Comparison of ENCODE assay signal across 12 mouse cellular contexts in genomic region chr6:136979274-136980082, GRCm38 (mm10). TPM values are rescaled to one million over a fixed set of nuclear protein-coding genes. Genes with fewer than 3 reads are reported as not detected.
DNase-seq lines count a peak whose midpoint lies in the region; ATAC-seq and TF ChIP-seq lines count a peak whose summit lies in the region.
"Had no signal": no experiment of that assay in that cellular context is flagged by ENCODE, and none has a peak within 500 bp of the region (broad histone marks: within the 10 kb centered on the region; RNA-seq: fewer than 3 reads in every experiment).

No protein-coding gene starts in this region.

- H3K36me3 ChIP-seq in intestine, embryonic 14.5 days (ENCODE audit: control insufficient read depth, insufficient read depth, low read length): no peaks in the 10 kb centered on the region
- no peaks in the 10 kb centered on the region for H3K36me3 ChIP-seq in intestine, postnatal 0 days (ENCODE audit: control insufficient read depth, insufficient read depth)
- H3K36me3 ChIP-seq in liver, embryonic 13.5 days: no peaks in the 10 kb centered on the region
- no peaks in the 10 kb centered on the region for H3K36me3 ChIP-seq in thymus, adult 2 months (ENCODE audit: control insufficient read depth, insufficient read depth, low read length)
- H3K36me3 ChIP-seq: midbrain, embryonic 13.5 days had no signal

- no peaks in the 10 kb centered on the region for H3K27me3 ChIP-seq in intestine, embryonic 14.5 days (replicated peaks; ENCODE audit: control insufficient read depth, insufficient read depth, low read length)
- H3K27me3 ChIP-seq in intestine, postnatal 0 days (replicated peaks; ENCODE audit: control insufficient read depth, insufficient read depth, low read length): no peaks in the 10 kb centered on the region
- no peaks in the 10 kb centered on the region for H3K27me3 ChIP-seq in liver, embryonic 13.5 days
- H3K27me3 ChIP-seq in thymus, adult 2 months (ENCODE audit: control insufficient read depth, insufficient read depth, low read length): no peaks in the 10 kb centered on the region
- H3K27me3 ChIP-seq: midbrain, embryonic 13.5 days had no signal

- ATAC-seq in intestine, embryonic 14.5 days (replicated peaks; ENCODE audit: low FRiP score, low TSS enrichment, low read depth): no peak
- no peak for ATAC-seq in intestine, postnatal 0 days
- ATAC-seq in liver, embryonic 13.5 days (ENCODE audit: low read depth): peak; percentile 67

- 0 out of 2 replicates have a peak, but pooled peaks cover 5% of the 10 kb centered on the region for H3K4me1 ChIP-seq in intestine, embryonic 14.5 days (replicated peaks; ENCODE audit: control insufficient read depth, insufficient read depth, low read length)
- no peaks in the 10 kb centered on the region; the same call in 1 of the 2 replicates for H3K4me1 ChIP-seq in intestine, postnatal 0 days (replicated peaks; ENCODE audit: control insufficient read depth, insufficient read depth, low read length)
- H3K4me1 ChIP-seq in bone marrow macrophage, adult 2 months (ENCODE audit: control insufficient read depth, insufficient read depth, low read length): peaks cover 14% of the 10 kb centered on the region
- peaks cover 16% of the 10 kb centered on the region for H3K4me1 ChIP-seq in liver, embryonic 13.5 days (replicated peaks)
- H3K4me1 ChIP-seq in thymus, adult 2 months (replicated peaks; ENCODE audit: control insufficient read depth, insufficient read depth, low read length): peaks cover 19% of the 10 kb centered on the region

- H3K9ac ChIP-seq in intestine, embryonic 14.5 days (ENCODE audit: low read length): no peak overlapping the region
- no peak overlapping the region for H3K9ac ChIP-seq in intestine, postnatal 0 days (ENCODE audit: low read depth, low read length)
- peak overlapping the region; percentile 41 for H3K9ac ChIP-seq in liver, embryonic 13.5 days
- H3K9ac ChIP-seq: midbrain, embryonic 13.5 days had no signal

- H3K9me3 ChIP-seq in intestine, embryonic 14.5 days (ENCODE audit: control insufficient read depth, low read length): no peaks in the 10 kb centered on the region
- no peaks in the 10 kb centered on the region for H3K9me3 ChIP-seq in intestine, postnatal 0 days (ENCODE audit: control insufficient read depth)
- H3K9me3 ChIP-seq in liver, embryonic 13.5 days (replicated peaks): no peaks in the 10 kb centered on the region
- H3K9me3 ChIP-seq: midbrain, embryonic 13.5 days had no signal

- no peak for DNase-seq in intestine, embryonic 14.5 days (ENCODE audit: low spot score)
- no peak for DNase-seq in liver, embryonic 13.5 days
- DNase-seq in thymus, adult 2 months: peak; percentile 36
- no peak for DNase-seq in adrenal gland, postnatal 4 days (ENCODE audit: low spot score in 2 of 2)
- no peak for DNase-seq in cerebellum, adult 11-12 months
- DNase-seq in cerebellum, adult 8-10 months: no peak
- DNase-seq: adrenal gland, adult 8-10 months; cerebellum, postnatal 25 days; heart, postnatal 4 days had no signal

- no peak overlapping the region for H3K4me3 ChIP-seq in intestine, embryonic 14.5 days (ENCODE audit: low read depth, low read length)
- no peak overlapping the region for H3K4me3 ChIP-seq in intestine, postnatal 0 days (ENCODE audit: low read depth, low read length)
- no peak overlapping the region for H3K4me3 ChIP-seq in bone marrow macrophage, adult 2 months (ENCODE audit: insufficient read depth, low read length)
- peak overlapping the region; percentile 12; the same call in 1 of the 2 replicates for H3K4me3 ChIP-seq in liver, embryonic 13.5 days (replicated peaks)
- peak overlapping the region; percentile 41 for H3K4me3 ChIP-seq in thymus, adult 2 months (ENCODE audit: control insufficient read depth, insufficient read depth, low read length)
- H3K4me3 ChIP-seq: midbrain, embryonic 13.5 days had no signal

- 76% methylated on average over 23 of the region's 23 CpGs for WGBS in intestine, embryonic 14.5 days
- 83% methylated on average over 23 of the region's 23 CpGs for WGBS in intestine, postnatal 0 days
- 12% methylated on average over 23 of the region's 23 CpGs for WGBS in liver, embryonic 13.5 days (ENCODE audit: insufficient replicate concordance)
- 5% methylated on average over 23 of the region's 23 CpGs for WGBS in thymus, adult 2 months

- 0 out of 2 replicates have a peak overlapping the region, but pooled peaks have one; percentile 24 for H3K27ac ChIP-seq in intestine, embryonic 14.5 days (ENCODE audit: low read depth)
- H3K27ac ChIP-seq in intestine, postnatal 0 days (ENCODE audit: low read depth, low read length): no peak overlapping the region
- H3K27ac ChIP-seq in bone marrow macrophage, adult 2 months (ENCODE audit: insufficient read depth, low read depth, low read length): peak overlapping the region; percentile 77; the same call in 1 of the 2 replicates
- H3K27ac ChIP-seq in liver, embryonic 13.5 days: peak overlapping the region; percentile 61
- H3K27ac ChIP-seq in thymus, adult 2 months (ENCODE audit: control insufficient read depth, insufficient read depth, low read length): peak overlapping the region; percentile 18
- H3K27ac ChIP-seq: midbrain, embryonic 13.5 days had no signal

- TF ChIP-seq POLR2A in bone marrow macrophage, adult 2 months (IDR thresholded peaks at IDR 0.05; ENCODE audit: borderline replicate concordance, low read depth, low read length): no peak
- no peak for TF ChIP-seq POLR2A in thymus, adult 2 months (IDR thresholded peaks at IDR 0.05; ENCODE audit: control insufficient read depth, extremely low read depth, insufficient read depth, low read length, poor library complexity)

- no peak for TF ChIP-seq CTCF in intestine, postnatal 0 days (IDR thresholded peaks at IDR 0.05; ENCODE audit: low read depth)
- no peak for TF ChIP-seq CTCF in bone marrow macrophage, adult 2 months (IDR thresholded peaks at IDR 0.05; ENCODE audit: low read depth, low read length)
- TF ChIP-seq CTCF in thymus, adult 2 months (IDR thresholded peaks at IDR 0.05; ENCODE audit: borderline replicate concordance, control insufficient read depth, extremely low read depth, insufficient read depth, low read length, poor library complexity): no peak

- no peak overlapping the region for H3K4me2 ChIP-seq in intestine, embryonic 14.5 days (ENCODE audit: low read length)
- no peak overlapping the region for H3K4me2 ChIP-seq in intestine, postnatal 0 days (replicated peaks; ENCODE audit: low read depth)
- peak overlapping the region; percentile 51 for H3K4me2 ChIP-seq in liver, embryonic 13.5 days
- H3K4me2 ChIP-seq: midbrain, embryonic 13.5 days had no signal

RNA-seq across cellular contexts. Expression of gene Arhgdib, which starts 37.8 kb away (rescaled TPM):
- 57.9 and 60.1 TPM in 2 replicates for polyA plus RNA-seq in intestine, embryonic 14.5 days (2014; fragmentation: Nextera tagmentation; extraction: Ambion mirVana)
- polyA plus RNA-seq in intestine, postnatal 0 days (2015; fragmentation: Nextera tagmentation; extraction: Ambion mirVana): 22.2 and 22.6 TPM in 2 replicates
- polyA plus RNA-seq in bone marrow macrophage, adult 2 months (2012; ENCODE audit: insufficient read depth, insufficient read length, missing spikeins): 1,210 and 1,280 TPM in 2 replicates
- polyA plus RNA-seq in liver, embryonic 13.5 days (2015; fragmentation: Nextera tagmentation; extraction: Ambion mirVana): 107 and 116 TPM in 2 replicates
- polyA plus RNA-seq in thymus, adult 2 months (2012; rRNA removed): 644 and 667 TPM in 2 replicates
- 10 to 100 TPM; 32.3 to 39.8 TPM for total RNA-seq in adrenal gland, postnatal 4 days (2021)

RNA-seq across cellular contexts. Expression of gene Pde6h, which starts 55.8 kb away (rescaled TPM):
- 1.1 TPM in 1 of 2 replicates, not detected in the other for polyA plus RNA-seq in intestine, embryonic 14.5 days (2014; fragmentation: Nextera tagmentation; extraction: Ambion mirVana)
- 0.44 TPM in 1 of 2 replicates, not detected in the other for polyA plus RNA-seq in intestine, postnatal 0 days (2015; fragmentation: Nextera tagmentation; extraction: Ambion mirVana)
- polyA plus RNA-seq in bone marrow macrophage, adult 2 months (2012; ENCODE audit: insufficient read depth, insufficient read length, missing spikeins): 1.1 and 2.4 TPM in 2 replicates
- polyA plus RNA-seq in liver, embryonic 13.5 days (2015; fragmentation: Nextera tagmentation; extraction: Ambion mirVana): not detected in 2 replicates
- 0.01 TPM in 1 of 2 replicates, not detected in the other for polyA plus RNA-seq in thymus, adult 2 months (2012; rRNA removed)
- not detected for total RNA-seq in adrenal gland, postnatal 4 days (2021)
- total RNA-seq: heart, postnatal 4 days had no signal
- polyA plus RNA-seq: midbrain, embryonic 13.5 days had no signal

RNA-seq across cellular contexts. Expression of gene Erp27, which starts 57.5 kb away (rescaled TPM):
- polyA plus RNA-seq in intestine, embryonic 14.5 days (2014; fragmentation: Nextera tagmentation; extraction: Ambion mirVana): 1.1 and 6.0 TPM in 2 replicates
- 0.48 and 0.68 TPM in 2 replicates for polyA plus RNA-seq in intestine, postnatal 0 days (2015; fragmentation: Nextera tagmentation; extraction: Ambion mirVana)
- polyA plus RNA-seq in bone marrow macrophage, adult 2 months (2012; ENCODE audit: insufficient read depth, insufficient read length, missing spikeins): not detected in 2 replicates
- polyA plus RNA-seq in liver, embryonic 13.5 days (2015; fragmentation: Nextera tagmentation; extraction: Ambion mirVana): 0.12 and 0.20 TPM in 2 replicates
- polyA plus RNA-seq in thymus, adult 2 months (2012; rRNA removed): 1.8 and 2.4 TPM in 2 replicates
- total RNA-seq in adrenal gland, postnatal 4 days (2021): 10 to 100 TPM in 1 of 2 experiments, under 1 TPM in 1; 0.40 to 13.6 TPM
- polyA plus RNA-seq: midbrain, embryonic 13.5 days had no signal

Comparison
In these comparisons a context has a peak if more than half of its experiments do, and no peak if none do; other contexts are left out.
1. H3K4me3 ChIP-seq: peak in liver, embryonic 13.5 days (single experiment) and thymus, adult 2 months (single experiment); none in intestine, embryonic 14.5 days (single experiment), intestine, postnatal 0 days (single experiment) and bone marrow macrophage, adult 2 months (single experiment).